Mouse (Mus musculus) forebrain, embryonic 12.5 days (tissue): ENCODE data around the gene Bpifc. TPM values are rescaled to one million over a fixed set of nuclear protein-coding genes. Genes with fewer than 3 reads are reported as not detected.
"Not testable (repeated sequence)": the region's sequence is repeated elsewhere in the genome, so short reads cannot be mapped to it uniquely, and the experiment has no call there.

ENCODE experiments used
- ATAC-seq: fragments of 200-750 bp; cut with Nextera tagmentation; 2 replicates; pipeline ENCODE4 v1.8.0; 2017; ENCODE audit warnings: moderate TSS enrichment; ENCODE audit not compliant: low FRiP score
- H3K27ac ChIP-seq: fragments of 300-500 bp; sonication (generic); 2 replicates; pipeline ENCODE4 v1.5.1; 2016; ENCODE audit warnings: mild to moderate bottlenecking
- H3K27me3 ChIP-seq: fragments of 300-500 bp; sonication (generic); 2 replicates; pipeline ENCODE4 v1.6.1; 2016; ENCODE audit warnings: mild to moderate bottlenecking
- H3K36me3 ChIP-seq: fragments of 300-500 bp; sonication (generic); replicated peaks from 2 replicates; pipeline ENCODE4 v1.6.1; 2016; ENCODE audit warnings: mild to moderate bottlenecking
- H3K4me1 ChIP-seq: fragments of 300-500 bp; sonication (generic); 2 replicates; pipeline ENCODE4 v1.6.1; 2016
- H3K4me2 ChIP-seq: fragments of 300-500 bp; sonication (generic); 2 replicates; pipeline ENCODE4 v1.6.1; 2016; ENCODE audit warnings: mild to moderate bottlenecking, moderate library complexity
- H3K4me3 ChIP-seq: fragments of 300-500 bp; sonication (generic); replicated peaks from 2 replicates; pipeline ENCODE4 v1.5.1; 2016; ENCODE audit warnings: mild to moderate bottlenecking
- H3K9ac ChIP-seq: fragments of 300-500 bp; sonication (generic); 2 replicates; pipeline ENCODE4 v1.6.1; 2016; ENCODE audit warnings: mild to moderate bottlenecking
- H3K9me3 ChIP-seq: fragments of 300-500 bp; sonication (generic); 2 replicates; pipeline ENCODE4 v1.6.1; 2016
- WGBS: fragments of 180-500 bp; shearing (Covaris S2); methylation state at CpG from one replicate; pipeline ENCODE4 v1.1.7; 2016; 5-methylcytosine and 5-hydroxymethylcytosine counted together
- polyA plus RNA-seq: library from polyadenylated mRNA; unstranded; fragments of >200 nt; fragmentation: Nextera tagmentation; extraction: Ambion mirVana; gene quantifications from 2 replicates; pipeline ENCODE4 v1.2.1, GENCODE M21; 2016

Gene Bpifc
- polyA plus RNA-seq, 1 experiment from 2014 or later, result not detected

GRCm38 (mm10) chr10:86032517-86032916 lies 20.8 kb upstream of the Bpifc start:
- Histone ChIP-seq H3K9ac (no peak overlapping the region), H3K27me3 (no peaks in the 10 kb centered on the region), H3K27ac (no peak overlapping the region), H3K36me3 (no peaks in the 10 kb centered on the region; the same call in 1 of the 2 replicates), H3K4me2 (no peak overlapping the region), H3K4me1 (no peaks in the 10 kb centered on the region), H3K9me3 (no peaks in the 10 kb centered on the region), H3K4me3 (no peak overlapping the region)
- WGBS, result 73% methylated on average over 3 of the region's 3 CpGs
- ATAC-seq, result no peak

GRCm38 (mm10) chr10:86030743-86031142 lies 19.0 kb upstream of the Bpifc start:
- no peak for ATAC-seq
- H3K27me3 ChIP-seq, result no peaks in the 10 kb centered on the region
- H3K9me3 ChIP-seq, result no peaks in the 10 kb centered on the region
- H3K4me2 ChIP-seq, result no peak overlapping the region
- H3K27ac ChIP-seq, result no peak overlapping the region
- H3K4me3 ChIP-seq, result no peak overlapping the region
- WGBS, result 90% methylated on average over 7 of the region's 7 CpGs
- H3K9ac ChIP-seq, result no peak overlapping the region
- H3K36me3 ChIP-seq, result no peaks in the 10 kb centered on the region; the same call in 1 of the 2 replicates
- no peaks in the 10 kb centered on the region for H3K4me1 ChIP-seq

GRCm38 (mm10) chr10:86026807-86027206 lies 15.1 kb upstream of the Bpifc start:
- H3K9me3 ChIP-seq, ATAC-seq, H3K27ac ChIP-seq, H3K4me2 ChIP-seq, H3K4me1 ChIP-seq, H3K4me3 ChIP-seq, H3K9ac ChIP-seq, H3K27me3 ChIP-seq, H3K36me3 ChIP-seq: not testable (repeated sequence)
- 83% methylated on average over 1 of the region's 1 CpGs for WGBS

GRCm38 (mm10) chr10:86026354-86026753 lies 14.7 kb upstream of the Bpifc start:
- Histone ChIP-seq H3K9ac (no peak overlapping the region), H3K4me2 (no peak overlapping the region), H3K4me1 (peaks cover 6% of the 10 kb centered on the region), H3K27me3 (no peaks in the 10 kb centered on the region), H3K9me3 (no peaks in the 10 kb centered on the region), H3K36me3 (no peaks in the 10 kb centered on the region), H3K27ac (no peak overlapping the region), H3K4me3 (no peak overlapping the region)
- no peak for ATAC-seq
- 93% methylated on average over 3 of the region's 3 CpGs for WGBS

- 95% methylated on average over 2 of the region's 2 CpGs for WGBS
- no peak for ATAC-seq
- no peak overlapping the region for H3K4me2 ChIP-seq
- H3K4me1 ChIP-seq, result peaks cover 6% of the 10 kb centered on the region
- no peaks in the 10 kb centered on the region for H3K36me3 ChIP-seq
- H3K9me3 ChIP-seq, result no peaks in the 10 kb centered on the region
- H3K27me3 ChIP-seq, result no peaks in the 10 kb centered on the region
- H3K27ac ChIP-seq, result no peak overlapping the region
- no peak overlapping the region for H3K4me3 ChIP-seq
- H3K9ac ChIP-seq, result no peak overlapping the region
Observed at GRCm38 (mm10) chr10:86025906-86026305, 14.2 kb upstream of the Bpifc start.

- H3K27me3 ChIP-seq, result no peaks in the 10 kb centered on the region
- no peaks in the 10 kb centered on the region for H3K9me3 ChIP-seq
- H3K36me3 ChIP-seq, result no peaks in the 10 kb centered on the region
- no peak overlapping the region for H3K27ac ChIP-seq
- H3K4me2 ChIP-seq, result no peak overlapping the region
- no peak overlapping the region for H3K4me3 ChIP-seq
- no peak for ATAC-seq
- H3K4me1 ChIP-seq, result peaks cover 6% of the 10 kb centered on the region
- no peak overlapping the region for H3K9ac ChIP-seq
Observed at GRCm38 (mm10) chr10:86023149-86023548, 11.5 kb upstream of the Bpifc start.

GRCm38 (mm10) chr10:86022474-86022816 lies 10.8 kb upstream of the Bpifc start:
- H3K27ac ChIP-seq, result no peak overlapping the region

GRCm38 (mm10) chr10:86021749-86022473 lies 10.2 kb upstream of the Bpifc start, which contains the start of gene Fbxo7:
Gene Fbxo7, plus strand, starts transcription at chr10:86021972.
- H3K27me3 ChIP-seq, result no peaks in the 10 kb centered on the region
- under 1% methylated on average over 82 of the region's 82 CpGs for WGBS
- peak; percentile 94 for ATAC-seq
- H3K36me3 ChIP-seq, result no peaks in the 10 kb centered on the region
- peaks cover 6% of the 10 kb centered on the region for H3K4me1 ChIP-seq
- H3K9me3 ChIP-seq, result no peaks in the 10 kb centered on the region
- peak within 1 kb of the TSS; percentile 88 for H3K27ac ChIP-seq
- H3K9ac ChIP-seq, result peak within 1 kb of the TSS; percentile 81
- peak within 1 kb of the TSS; percentile 86 for H3K4me3 ChIP-seq
- H3K4me2 ChIP-seq, result peak within 1 kb of the TSS; percentile 69

More at GRCm38 (mm10) chr10:86022474-86022816, 10.8 kb upstream of the Bpifc start:
- peak overlapping the region; percentile 69 for H3K4me2 ChIP-seq
- peak; percentile 6; the same call in 1 of the 2 replicates for ATAC-seq
- no peaks in the 10 kb centered on the region for H3K36me3 ChIP-seq
- H3K27me3 ChIP-seq, result no peaks in the 10 kb centered on the region
- peak overlapping the region; percentile 81 for H3K9ac ChIP-seq
- peaks cover 6% of the 10 kb centered on the region for H3K4me1 ChIP-seq
- 9% methylated on average over 6 of the region's 6 CpGs for WGBS
- peak overlapping the region; percentile 86 for H3K4me3 ChIP-seq
- no peaks in the 10 kb centered on the region for H3K9me3 ChIP-seq

GRCm38 (mm10) chr10:86021408-86021748 lies 9.7 kb upstream of the Bpifc start:
- ATAC-seq, result no peak
- 2% methylated on average over 3 of the region's 3 CpGs for WGBS
- Histone ChIP-seq H3K4me2 (peak overlapping the region; percentile 69; the same call in 1 of the 2 replicates), H3K4me3 (peak overlapping the region; percentile 86), H3K9me3 (no peaks in the 10 kb centered on the region), H3K9ac (no peak overlapping the region), H3K27me3 (no peaks in the 10 kb centered on the region), H3K27ac (no peak overlapping the region), H3K36me3 (no peaks in the 10 kb centered on the region), H3K4me1 (peaks cover 6% of the 10 kb centered on the region)

- Histone ChIP-seq H3K4me2 (no peak overlapping the region), H3K27ac (no peak overlapping the region), H3K9me3 (no peaks in the 10 kb centered on the region), H3K36me3 (no peaks in the 10 kb centered on the region), H3K4me3 (no peak overlapping the region), H3K4me1 (peaks cover 6% of the 10 kb centered on the region), H3K27me3 (no peaks in the 10 kb centered on the region), H3K9ac (no peak overlapping the region)
- ATAC-seq, result no peak
- WGBS, result 28% methylated on average over 5 of the region's 5 CpGs
Observed at GRCm38 (mm10) chr10:86018813-86019212, 7.1 kb upstream of the Bpifc start.

GRCm38 (mm10) chr10:86017781-86018180 lies 6.1 kb upstream of the Bpifc start:
- H3K9me3 ChIP-seq, result no peaks in the 10 kb centered on the region
- no peak overlapping the region for H3K4me3 ChIP-seq
- ATAC-seq, result no peak
- H3K4me2 ChIP-seq, result no peak overlapping the region
- H3K36me3 ChIP-seq, result no peaks in the 10 kb centered on the region
- peaks cover 6% of the 10 kb centered on the region for H3K4me1 ChIP-seq
- no peak overlapping the region for H3K9ac ChIP-seq
- H3K27ac ChIP-seq, result no peak overlapping the region
- no peaks in the 10 kb centered on the region for H3K27me3 ChIP-seq
- 90% methylated on average over 7 of the region's 7 CpGs for WGBS

GRCm38 (mm10) chr10:86011172-86011571 lies 523 bp downstream of the Bpifc start:
- H3K9me3 ChIP-seq, result no peaks in the 10 kb centered on the region
- no peak for ATAC-seq
- 78% methylated on average over 2 of the region's 2 CpGs for WGBS
- H3K9ac ChIP-seq, result no peak overlapping the region
- no peak overlapping the region for H3K4me3 ChIP-seq
- H3K4me2 ChIP-seq, result no peak overlapping the region
- H3K27ac ChIP-seq, result no peak overlapping the region
- no peaks in the 10 kb centered on the region for H3K36me3 ChIP-seq
- no peaks in the 10 kb centered on the region for H3K27me3 ChIP-seq
- no peaks in the 10 kb centered on the region for H3K4me1 ChIP-seq

- WGBS, result 89% methylated on average over 6 of the region's 6 CpGs
Observed at GRCm38 (mm10) chr10:86010636-86011035, 1.1 kb downstream of the Bpifc start.

More at GRCm38 (mm10) chr10:86010636-86011035, 1.1 kb downstream of the Bpifc start:
- no peak overlapping the region for H3K4me3 ChIP-seq
- no peak overlapping the region for H3K9ac ChIP-seq
- H3K4me2 ChIP-seq, result no peak overlapping the region
- no peaks in the 10 kb centered on the region for H3K27me3 ChIP-seq
- ATAC-seq, result no peak
- no peak overlapping the region for H3K27ac ChIP-seq
- H3K36me3 ChIP-seq, result no peaks in the 10 kb centered on the region
- H3K4me1 ChIP-seq, result no peaks in the 10 kb centered on the region
- no peaks in the 10 kb centered on the region for H3K9me3 ChIP-seq
